Mouse (Mus musculus) thymus, postnatal 25 days (tissue): Measurements from ENCODE around the gene Gm20388.
"Not testable (repeated sequence)": the region's sequence is repeated elsewhere in the genome, so short reads cannot be mapped to it uniquely, and the experiment has no call there.

Source experiments
- DNase-seq: peaks from one replicate; pipeline ENCODE4 v3.0.0; 2022

The Gm20388 gene

GRCm38 (mm10) chr8:123037487-123037886, 3126.8 kb downstream of the Gm20388 start:
- DNase-seq: no peak

GRCm38 (mm10) chr8:123038351-123038750, 3127.7 kb downstream of the Gm20388 start:
- no peak for DNase-seq

- DNase-seq: no peak
Observed at GRCm38 (mm10) chr8:123039376-123040109, 3128.9 kb downstream of the Gm20388 start.

GRCm38 (mm10) chr8:123040110-123040650, 3129.5 kb downstream of the Gm20388 start:
- no peak for DNase-seq

DNA sequence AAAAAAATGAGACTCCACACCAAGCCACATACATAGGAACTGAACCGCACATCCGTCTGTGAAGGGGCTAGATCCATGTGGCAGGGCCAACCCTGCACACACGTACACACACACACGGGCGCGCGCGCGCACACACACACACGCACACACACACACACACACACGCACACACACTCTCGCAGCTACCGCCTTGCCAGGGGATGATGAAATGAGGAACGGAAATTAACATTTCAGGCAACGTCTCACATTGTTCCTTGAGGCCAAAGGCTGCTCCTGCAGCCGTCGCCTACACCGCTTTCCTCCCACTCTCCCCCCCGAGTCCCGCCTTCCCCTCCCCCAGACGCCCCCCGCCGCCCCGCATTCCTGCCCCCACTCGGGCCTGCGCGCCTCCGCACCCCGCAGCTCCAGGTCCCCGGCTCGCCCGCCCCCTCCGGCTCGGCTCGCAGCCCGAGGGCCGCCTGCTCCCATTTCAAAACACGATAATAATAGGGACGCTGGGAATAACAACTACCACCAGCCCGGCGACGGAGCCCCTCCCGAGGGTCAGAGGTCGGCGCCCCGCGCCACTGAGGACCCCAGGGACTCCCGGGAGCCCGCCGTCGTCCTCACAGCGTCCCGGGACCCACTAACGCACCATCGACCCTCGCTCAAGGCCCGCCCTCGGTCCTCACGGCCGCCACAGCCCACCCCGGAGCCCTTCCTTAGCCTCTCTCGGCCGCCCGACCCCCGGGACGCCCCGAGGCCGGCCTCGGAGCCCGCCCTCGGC, 3130.6 kb downstream of the Gm20388 start:
- DNase-seq: peak; percentile 73

DNA sequence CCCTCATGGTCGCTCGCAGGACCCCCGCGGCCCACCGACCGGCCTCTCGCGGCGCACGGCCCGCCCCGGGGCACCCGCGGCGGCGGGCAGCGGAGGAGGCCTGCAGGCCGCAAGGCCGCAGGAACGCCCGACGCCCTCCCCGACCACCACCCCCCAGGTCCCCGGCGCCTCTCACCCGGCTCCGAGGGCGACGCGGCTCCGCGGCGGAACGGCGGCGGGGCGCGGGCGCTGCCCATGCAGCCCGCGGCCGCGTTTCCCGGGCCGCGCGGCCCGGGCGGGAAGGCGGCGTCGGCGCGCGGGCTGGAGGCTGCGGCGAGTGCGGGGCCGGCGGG, 3131.1 kb downstream of the Gm20388 start:
- no peak for DNase-seq

GRCm38 (mm10) chr8:123042158-123042973, 3131.7 kb downstream of the Gm20388 start, which contains the start of gene Ankrd11:
Gene Ankrd11, minus strand, starts transcription at chr8:123042277.
- peak; percentile 99 for DNase-seq

- no peak for DNase-seq
Observed at GRCm38 (mm10) chr8:123042974-123043625, 3132.5 kb downstream of the Gm20388 start.

DNA sequence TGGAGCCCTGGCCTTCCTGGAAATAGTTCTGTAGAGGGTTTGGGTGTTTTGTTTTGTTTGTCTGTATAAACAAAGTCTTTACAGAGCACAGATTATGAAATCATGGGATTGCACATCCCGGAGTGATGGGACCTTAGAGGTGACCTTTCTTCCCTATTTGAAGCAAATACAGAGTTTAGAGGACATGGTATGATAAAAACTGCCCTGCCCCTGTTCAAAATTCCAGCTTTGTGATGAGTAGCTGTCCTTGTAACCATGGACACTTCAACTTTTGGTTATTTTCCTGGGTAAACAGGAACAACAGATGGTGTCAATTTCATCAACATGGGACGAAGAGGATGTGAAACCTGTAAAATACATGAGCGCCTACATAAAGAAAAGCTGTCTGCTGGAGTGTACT, 3133.3 kb downstream of the Gm20388 start:
- no peak for DNase-seq

GRCm38 (mm10) chr8:123044743-123045425, 3134.2 kb downstream of the Gm20388 start:
- not testable (repeated sequence) for DNase-seq

DNA sequence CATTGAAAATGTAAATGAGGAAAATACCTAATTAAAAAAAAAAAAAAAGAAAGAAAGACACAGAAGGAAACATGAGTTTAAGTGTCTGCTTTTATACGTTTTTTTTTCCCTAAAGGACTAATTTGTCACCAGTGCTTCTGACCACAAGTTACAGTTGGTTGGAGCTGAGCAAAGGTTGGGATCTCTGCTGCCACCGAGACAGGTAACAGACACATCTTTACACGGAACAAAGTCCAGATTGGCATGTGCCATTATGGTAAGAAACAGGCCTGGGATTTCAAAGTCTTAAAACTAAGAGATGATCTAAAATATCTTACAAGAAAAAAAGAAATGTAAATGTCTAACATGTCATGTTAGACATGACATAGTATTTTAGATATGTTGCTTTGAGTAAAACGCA, 3136.1 kb downstream of the Gm20388 start:
- no peak for DNase-seq

- no peak for DNase-seq
Observed at GRCm38 (mm10) chr8:123047827-123048226, 3137.2 kb downstream of the Gm20388 start.

GRCm38 (mm10) chr8:123048402-123048801, 3137.8 kb downstream of the Gm20388 start:
- no peak for DNase-seq

GRCm38 (mm10) chr8:123051458-123051857, 3140.8 kb downstream of the Gm20388 start:
- no peak for DNase-seq

- no peak for DNase-seq
Observed at GRCm38 (mm10) chr8:123062721-123063120, 3152.1 kb downstream of the Gm20388 start, which contains the start of gene Spg7. Gene Spg7, plus strand, starts transcription at chr8:123062942.

DNA sequence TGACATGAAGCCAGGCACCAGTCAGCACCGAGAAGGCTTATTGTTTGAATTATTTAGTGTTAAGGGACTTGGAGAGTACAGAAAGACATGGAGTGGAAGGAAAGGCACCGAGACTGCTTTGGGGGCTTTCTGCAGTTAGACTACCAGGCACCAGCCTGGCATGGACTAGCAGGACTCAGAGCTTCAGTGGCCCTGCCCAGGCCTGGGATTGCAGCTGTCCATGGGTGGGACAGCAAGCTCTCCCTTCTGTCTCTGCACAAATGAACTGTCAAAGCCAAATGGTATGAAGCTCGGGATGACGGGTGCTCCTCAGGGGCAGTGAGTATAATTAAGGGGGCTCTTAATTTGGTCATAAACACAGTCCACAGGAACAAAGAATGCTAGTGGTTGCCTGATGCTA, 3153.4 kb downstream of the Gm20388 start:
- DNase-seq: no peak

DNA sequence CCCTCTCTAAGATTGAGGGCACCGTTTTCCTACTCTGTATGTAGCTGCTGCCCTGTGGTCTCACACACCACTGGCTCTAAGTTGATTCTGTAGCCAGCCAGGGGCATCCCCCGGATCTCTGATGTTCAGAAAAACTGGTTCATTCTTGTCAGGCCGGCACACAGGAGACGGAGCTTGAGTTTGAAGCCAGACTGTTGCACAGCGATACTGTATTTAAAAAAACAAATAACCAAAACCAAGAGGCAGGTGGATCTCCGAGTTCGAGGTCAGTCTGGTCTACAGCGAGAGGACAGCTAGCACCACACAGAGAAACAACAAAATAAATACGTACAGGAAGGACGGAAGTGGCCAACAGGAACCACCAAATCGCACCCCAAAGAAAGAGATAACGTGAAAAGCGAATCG, 3154.2 kb downstream of the Gm20388 start:
- DNase-seq: no peak

DNA sequence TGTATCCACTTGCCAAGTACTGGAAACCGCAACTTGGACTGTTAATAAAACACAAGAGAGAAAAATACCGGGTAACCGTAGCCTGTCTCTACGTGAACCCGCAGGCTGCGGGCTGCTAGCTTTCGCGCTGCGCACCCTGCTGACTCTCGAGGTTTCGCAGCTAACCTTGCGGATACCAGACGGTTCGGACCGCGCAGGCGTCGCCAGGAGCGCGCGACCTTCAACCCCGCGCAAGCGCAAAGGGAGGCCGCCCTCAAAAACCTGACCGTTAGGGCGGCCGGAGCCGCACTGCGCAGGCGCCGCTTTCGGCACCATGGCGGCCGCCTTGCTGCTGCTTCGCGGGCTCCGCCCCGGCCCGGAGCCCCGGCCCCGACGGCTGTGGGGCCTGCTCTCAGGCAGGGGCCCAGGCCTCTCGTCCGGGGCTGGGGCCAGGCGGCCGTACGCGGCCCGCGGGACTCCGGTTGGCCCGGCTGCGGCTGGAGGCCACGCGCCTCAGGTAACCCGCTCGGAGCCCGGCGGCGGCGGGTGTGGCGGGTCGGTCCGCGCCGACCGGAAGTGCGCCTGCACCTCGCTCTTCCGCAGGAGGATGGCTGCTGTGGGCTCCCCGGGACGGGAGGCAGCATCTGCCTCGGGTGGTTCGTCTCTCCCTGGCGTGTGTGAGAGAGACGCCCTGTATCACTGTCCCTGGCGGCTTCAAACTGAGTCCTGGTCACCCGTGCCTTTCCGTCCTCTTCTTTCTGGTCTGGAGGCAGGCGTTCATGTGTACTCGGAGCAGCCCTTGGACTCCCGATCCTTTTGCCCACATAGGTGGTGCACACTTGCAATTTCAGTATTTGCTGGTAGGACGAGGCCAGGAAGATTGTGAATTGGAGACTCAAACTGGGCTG, 3154.8 kb downstream of the Gm20388 start:
- peak; percentile 95 for DNase-seq

DNA sequence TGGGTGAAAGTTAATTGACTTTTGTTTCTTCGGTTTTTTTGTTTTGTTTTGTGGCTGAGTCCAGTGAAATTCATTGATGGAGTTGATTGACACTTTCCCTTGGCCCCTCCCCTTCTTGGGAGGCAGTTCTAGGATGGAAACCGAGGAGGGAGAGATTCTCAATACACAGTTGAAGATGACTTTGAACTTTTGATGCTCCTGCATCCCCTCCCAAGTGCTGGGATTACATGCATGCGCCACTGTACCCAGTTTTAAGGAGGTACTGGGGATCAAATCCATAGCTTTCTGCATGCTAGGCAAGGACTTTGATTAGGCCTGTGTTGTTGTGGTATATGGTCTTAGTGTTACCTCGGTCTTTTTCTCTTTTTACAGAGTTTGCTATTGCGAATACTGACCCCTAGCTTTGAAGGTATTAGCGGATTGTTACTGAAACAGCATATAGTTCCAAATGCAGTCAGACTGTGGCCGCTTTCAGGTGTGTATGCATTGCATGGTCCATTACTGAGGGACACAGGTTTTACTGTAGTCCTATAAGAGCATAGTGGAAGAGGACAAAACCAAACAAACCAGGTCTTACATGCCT, 3155.6 kb downstream of the Gm20388 start:
- DNase-seq: no peak

GRCm38 (mm10) chr8:123071176-123071575, 3160.5 kb downstream of the Gm20388 start:
- no peak for DNase-seq
